Mouse (Mus musculus) cerebellum, adult 2 months (tissue): ENCODE measurements around the gene Snap23.

Experiments
- CTCF ChIP-seq: fragments of 200-500 bp; IDR thresholded peaks from 2 replicates; pipeline ENCODE4 v1.5.1; 2011; ENCODE audit warnings: low read depth, mild to moderate bottlenecking, control low read depth, low read length, moderate library complexity, borderline replicate concordance; ENCODE audit not compliant: insufficient read depth
- POLR2A ChIP-seq: fragments of 200-500 bp; IDR thresholded peaks from 2 replicates; pipeline ENCODE4 v1.6.1; 2011; ENCODE audit warnings: low read length, control low read depth, borderline replicate concordance; ENCODE audit not compliant: insufficient read depth

DNA sequence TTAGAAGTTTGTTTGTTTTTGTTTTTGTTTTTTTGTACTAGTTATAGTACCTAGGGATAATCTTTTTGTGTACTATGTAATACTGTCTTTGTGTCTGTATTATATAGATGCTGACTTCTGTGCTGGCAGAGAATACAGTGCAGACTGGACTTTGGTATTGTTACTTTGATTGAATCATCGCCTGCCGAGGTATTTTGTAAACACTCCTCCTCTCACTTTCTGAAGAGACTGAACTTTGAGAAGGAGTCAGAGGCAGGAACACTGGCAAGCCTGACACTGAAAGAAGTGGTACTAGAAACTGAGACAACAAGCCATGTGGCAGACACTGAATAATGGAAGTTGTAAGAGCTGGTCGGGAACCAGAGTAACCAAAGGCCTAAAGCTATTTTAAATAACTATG, 10.6 kb upstream of the Snap23 start:
- TF ChIP-seq CTCF (no peak), POLR2A (no peak)
